Mouse (Mus musculus): ENCODE measurements around the gene Gm10282. TPM values are rescaled to one million over a fixed set of nuclear protein-coding genes. Genes with fewer than 3 reads are reported as not detected.

Gene Gm10282
- total and polyA plus RNA-seq, 2 experiments from 2014 or later = 0.15 to 8.4 TPM

DNA sequence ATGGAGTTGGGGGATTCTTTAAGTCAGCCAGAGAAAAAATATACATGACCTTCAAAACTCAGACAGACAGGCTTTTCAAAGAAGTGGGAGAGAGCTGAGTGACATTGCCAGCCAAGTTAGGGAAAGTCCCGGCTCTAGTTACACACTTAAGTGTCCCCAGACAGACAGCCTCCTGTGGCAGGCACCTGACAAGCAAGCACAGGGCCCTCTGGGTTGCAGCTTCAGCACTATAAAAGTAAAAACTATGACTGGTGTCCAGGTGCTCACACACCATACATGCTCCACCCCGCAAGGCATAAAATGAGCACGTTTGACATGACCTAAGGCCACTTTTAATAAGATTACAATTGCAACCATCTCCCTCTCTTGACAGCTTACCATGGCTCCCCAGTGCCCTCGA, 44.5 kb downstream of the Gm10282 start:
- ATAC-seq (ENCODE audit: insufficient read depth, low read depth) = peak; percentile 18; the same call in 1 of the 2 replicates
- H3K27ac ChIP-seq (ENCODE audit: low read depth) = peak overlapping the region; percentile 80
- 46% methylated on average over 4 of the region's 4 CpGs for WGBS

GRCm38 (mm10) chr8:72259862-72260261, 45.2 kb downstream of the Gm10282 start:
- no peak overlapping the region for H3K4me2 ChIP-seq (ENCODE audit: low read depth, low read length)
- H3K9ac ChIP-seq (replicated peaks; ENCODE audit: low read depth, low read length) = no peak overlapping the region
- TF ChIP-seq CTCF (IDR thresholded peaks at IDR 0.05; ENCODE audit: low read depth) (no peak), EP300 (IDR thresholded peaks at IDR 0.05; ENCODE audit: low read depth) (no peak)
- H3K4me3 ChIP-seq (ENCODE audit: low read depth, low read length) = no peak overlapping the region
- WGBS = 71% methylated on average over 2 of the region's 2 CpGs
- no peaks in the 10 kb centered on the region for H3K27me3 ChIP-seq (ENCODE audit: control insufficient read depth, insufficient read depth, low read length)
- peaks cover 16% of the 10 kb centered on the region; the same call in 1 of the 2 replicates for H3K36me3 ChIP-seq (replicated peaks; ENCODE audit: control insufficient read depth, insufficient read depth, low read length)
- H3K27ac ChIP-seq (ENCODE audit: low read depth) = 0 out of 2 replicates have a peak overlapping the region, but pooled peaks have one; percentile 80
- ATAC-seq (ENCODE audit: insufficient read depth, low read depth) (no peak), DNase-seq (ENCODE audit: low spot score) (no peak)
- no peaks in the 10 kb centered on the region for H3K9me3 ChIP-seq (replicated peaks; ENCODE audit: control insufficient read depth, low read length)
- H3K4me1 ChIP-seq (ENCODE audit: control insufficient read depth, insufficient read depth) = peaks cover 11% of the 10 kb centered on the region

More for the DNA sequence above, 44.5 kb downstream of the Gm10282 start:
- no peak overlapping the region for H3K4me3 ChIP-seq (ENCODE audit: low read depth, low read length)
- peak overlapping the region; percentile 31; the same call in 1 of the 2 replicates for H3K9ac ChIP-seq (replicated peaks; ENCODE audit: low read depth, low read length)
- H3K4me2 ChIP-seq (ENCODE audit: low read depth, low read length) = no peak overlapping the region
- peaks cover 11% of the 10 kb centered on the region for H3K4me1 ChIP-seq (ENCODE audit: control insufficient read depth, insufficient read depth)
- no peaks in the 10 kb centered on the region for H3K27me3 ChIP-seq (ENCODE audit: control insufficient read depth, insufficient read depth, low read length)
- TF ChIP-seq EP300 (IDR thresholded peaks at IDR 0.05; ENCODE audit: low read depth) (no peak), CTCF (IDR thresholded peaks at IDR 0.05; ENCODE audit: low read depth) (no peak)
- no peaks in the 10 kb centered on the region for H3K9me3 ChIP-seq (replicated peaks; ENCODE audit: control insufficient read depth, low read length)
- H3K36me3 ChIP-seq (replicated peaks; ENCODE audit: control insufficient read depth, insufficient read depth, low read length) = 0 out of 2 replicates have a peak, but pooled peaks cover 9% of the 10 kb centered on the region
- DNase-seq (ENCODE audit: low spot score) = no peak

- no peak overlapping the region for H3K27ac ChIP-seq (ENCODE audit: low read depth)
- no peaks in the 10 kb centered on the region for H3K9me3 ChIP-seq (replicated peaks; ENCODE audit: control insufficient read depth, low read length)
- no peak for ATAC-seq (ENCODE audit: insufficient read depth, low read depth)
- H3K4me2 ChIP-seq (ENCODE audit: low read depth, low read length) = no peak overlapping the region
- peaks cover 7% of the 10 kb centered on the region for H3K4me1 ChIP-seq (ENCODE audit: control insufficient read depth, insufficient read depth)
- no peaks in the 10 kb centered on the region for H3K27me3 ChIP-seq (ENCODE audit: control insufficient read depth, insufficient read depth, low read length)
- peaks cover 36% of the 10 kb centered on the region for H3K36me3 ChIP-seq (replicated peaks; ENCODE audit: control insufficient read depth, insufficient read depth, low read length)
- no peak overlapping the region for H3K4me3 ChIP-seq (ENCODE audit: low read depth, low read length)
- no peak for DNase-seq (ENCODE audit: low spot score)
- WGBS = 93% methylated on average over 1 of the region's 1 CpGs
- TF ChIP-seq EP300 (IDR thresholded peaks at IDR 0.05; ENCODE audit: low read depth) = no peak
- TF ChIP-seq CTCF (IDR thresholded peaks at IDR 0.05; ENCODE audit: low read depth) = no peak
- H3K9ac ChIP-seq (replicated peaks; ENCODE audit: low read depth, low read length) = no peak overlapping the region
These were observed 47.2 kb downstream of the Gm10282 start for GRCm38 (mm10) chr8:72257902-72258238.

- ATAC-seq (ENCODE audit: insufficient read depth, low read depth) = peak; percentile 25; the same call in 1 of the 2 replicates
- Histone ChIP-seq H3K27me3 (ENCODE audit: control insufficient read depth, insufficient read depth, low read length) (no peaks in the 10 kb centered on the region), H3K36me3 (replicated peaks; ENCODE audit: control insufficient read depth, insufficient read depth, low read length) (peaks cover 41% of the 10 kb centered on the region), H3K4me3 (ENCODE audit: low read depth, low read length) (no peak overlapping the region), H3K4me2 (ENCODE audit: low read depth, low read length) (no peak overlapping the region), H3K27ac (ENCODE audit: low read depth) (no peak overlapping the region), H3K4me1 (ENCODE audit: control insufficient read depth, insufficient read depth) (peaks cover 7% of the 10 kb centered on the region), H3K9ac (replicated peaks; ENCODE audit: low read depth, low read length) (no peak overlapping the region), H3K9me3 (replicated peaks; ENCODE audit: control insufficient read depth, low read length) (no peaks in the 10 kb centered on the region)
- TF ChIP-seq CTCF (IDR thresholded peaks at IDR 0.05; ENCODE audit: low read depth) (peak; percentile 76), EP300 (IDR thresholded peaks at IDR 0.05; ENCODE audit: low read depth) (no peak)
- WGBS = 47% methylated on average over 7 of the region's 7 CpGs
- DNase-seq (ENCODE audit: low spot score) = no peak
These were observed 47.7 kb downstream of the Gm10282 start for GRCm38 (mm10) chr8:72257171-72257901.

Other genes starting within 250 kb of the Gm10282 start
- gene Olfr373, start 222.1 kb downstream of the Gm10282 start, total RNA-seq (2014; rRNA removed; ENCODE audit: low replicate concordance) = not detected in 2 replicates
- gene Olfr373, start 222.1 kb downstream of the Gm10282 start, polyA plus RNA-seq (2015; fragmentation: Nextera tagmentation; extraction: Ambion mirVana) = not detected in 2 replicates
- gene Olfr374, start 198.2 kb downstream of the Gm10282 start, total RNA-seq (2014; rRNA removed; ENCODE audit: low replicate concordance) = not detected in 2 replicates
- gene Olfr374, start 198.2 kb downstream of the Gm10282 start, polyA plus RNA-seq (2015; fragmentation: Nextera tagmentation; extraction: Ambion mirVana) = 0.01 TPM in 1 of 2 replicates, not detected in the other
- 179 and 195 TPM in 2 replicates for gene Tpm4, start 170.3 kb downstream of the Gm10282 start, total RNA-seq (2014; rRNA removed; ENCODE audit: low replicate concordance)
- gene Tpm4, start 170.3 kb downstream of the Gm10282 start, polyA plus RNA-seq (2015; fragmentation: Nextera tagmentation; extraction: Ambion mirVana) = 222 and 224 TPM in 2 replicates
- gene Rab8a, start 144.1 kb downstream of the Gm10282 start, total RNA-seq (2014; rRNA removed; ENCODE audit: low replicate concordance) = 32.2 and 33.9 TPM in 2 replicates
- gene Rab8a, start 144.1 kb downstream of the Gm10282 start, polyA plus RNA-seq (2015; fragmentation: Nextera tagmentation; extraction: Ambion mirVana) = 50.8 and 51.2 TPM in 2 replicates
- not detected in 2 replicates for gene Hsh2d, start 115.6 kb downstream of the Gm10282 start, total RNA-seq (2014; rRNA removed; ENCODE audit: low replicate concordance)
- gene Hsh2d, start 115.6 kb downstream of the Gm10282 start, polyA plus RNA-seq (2015; fragmentation: Nextera tagmentation; extraction: Ambion mirVana) = 0.05 and 0.12 TPM in 2 replicates
- not detected in 2 replicates for gene Cib3, start 92.4 kb downstream of the Gm10282 start, total RNA-seq (2014; rRNA removed; ENCODE audit: low replicate concordance)
- not detected in 2 replicates for gene Cib3, start 92.4 kb downstream of the Gm10282 start, polyA plus RNA-seq (2015; fragmentation: Nextera tagmentation; extraction: Ambion mirVana)
- not detected in 2 replicates for gene Gm11034, start 91.6 kb downstream of the Gm10282 start, total RNA-seq (2014; rRNA removed; ENCODE audit: low replicate concordance)
- not detected in 2 replicates for gene Gm11034, start 91.6 kb downstream of the Gm10282 start, polyA plus RNA-seq (2015; fragmentation: Nextera tagmentation; extraction: Ambion mirVana)
- gene Fam32a, start 85.5 kb downstream of the Gm10282 start, total RNA-seq (2014; rRNA removed; ENCODE audit: low replicate concordance) = 30.1 and 45.4 TPM in 2 replicates
- gene Fam32a, start 85.5 kb downstream of the Gm10282 start, polyA plus RNA-seq (2015; fragmentation: Nextera tagmentation; extraction: Ambion mirVana) = 32.0 and 37.1 TPM in 2 replicates
- gene Ap1m1, start 65.2 kb downstream of the Gm10282 start, total RNA-seq (2014; rRNA removed; ENCODE audit: low replicate concordance) = 36.1 and 46.5 TPM in 2 replicates
- gene Ap1m1, start 65.2 kb downstream of the Gm10282 start, polyA plus RNA-seq (2015; fragmentation: Nextera tagmentation; extraction: Ambion mirVana) = 82.8 and 83.4 TPM in 2 replicates
- 21.9 and 32.9 TPM in 2 replicates for gene Klf2, start 13.8 kb upstream of the Gm10282 start, total RNA-seq (2014; rRNA removed; ENCODE audit: low replicate concordance)
- gene Klf2, start 13.8 kb upstream of the Gm10282 start, polyA plus RNA-seq (2015; fragmentation: Nextera tagmentation; extraction: Ambion mirVana) = 17.7 and 21.3 TPM in 2 replicates
- 33.0 and 52.7 TPM in 2 replicates for gene Eps15l1, start 116.2 kb upstream of the Gm10282 start, total RNA-seq (2014; rRNA removed; ENCODE audit: low replicate concordance)
- 23.2 and 24.9 TPM in 2 replicates for gene Eps15l1, start 116.2 kb upstream of the Gm10282 start, polyA plus RNA-seq (2015; fragmentation: Nextera tagmentation; extraction: Ambion mirVana)
- 0.58 TPM in 1 of 2 replicates, not detected in the other for gene Calr3, start 138.6 kb upstream of the Gm10282 start, total RNA-seq (2014; rRNA removed; ENCODE audit: low replicate concordance)
- gene Calr3, start 138.6 kb upstream of the Gm10282 start, polyA plus RNA-seq (2015; fragmentation: Nextera tagmentation; extraction: Ambion mirVana) = 2.9 and 3.2 TPM in 2 replicates
- 2.7 and 10.8 TPM in 2 replicates for gene 1700030K09Rik, start 138.6 kb upstream of the Gm10282 start, total RNA-seq (2014; rRNA removed; ENCODE audit: low replicate concordance)
- 5.7 and 5.9 TPM in 2 replicates for gene 1700030K09Rik, start 138.6 kb upstream of the Gm10282 start, polyA plus RNA-seq (2015; fragmentation: Nextera tagmentation; extraction: Ambion mirVana)
- gene Cherp, start 170.0 kb upstream of the Gm10282 start, total RNA-seq (2014; rRNA removed; ENCODE audit: low replicate concordance) = 17.0 and 26.4 TPM in 2 replicates
- 15.8 and 16.0 TPM in 2 replicates for gene Cherp, start 170.0 kb upstream of the Gm10282 start, polyA plus RNA-seq (2015; fragmentation: Nextera tagmentation; extraction: Ambion mirVana)
- 34.2 and 35.7 TPM in 2 replicates for gene Slc35e1, start 187.4 kb upstream of the Gm10282 start, total RNA-seq (2014; rRNA removed; ENCODE audit: low replicate concordance)
- gene Slc35e1, start 187.4 kb upstream of the Gm10282 start, polyA plus RNA-seq (2015; fragmentation: Nextera tagmentation; extraction: Ambion mirVana) = 6.7 and 7.7 TPM in 2 replicates
- 6.0 and 17.0 TPM in 2 replicates for gene Med26, start 243.0 kb upstream of the Gm10282 start, total RNA-seq (2014; rRNA removed; ENCODE audit: low replicate concordance)
- gene Med26, start 243.0 kb upstream of the Gm10282 start, polyA plus RNA-seq (2015; fragmentation: Nextera tagmentation; extraction: Ambion mirVana) = 6.2 and 6.6 TPM in 2 replicates

All from heart, postnatal 0 days (tissue).